Mouse (Mus musculus) ES-E14 (cell line): Measurements from ENCODE around the gene Rbm7. TPM values are rescaled to one million over a fixed set of nuclear protein-coding genes. Genes with fewer than 3 reads are reported as not detected.

Experiments
- DNase-seq: peaks from one replicate; pipeline ENCODE4 v3.0.0-alpha.2; 2013; ENCODE audit warnings: low read depth, low spot score
- H3K27ac ChIP-seq: 2 replicates; pipeline ENCODE4 v1.5.1; 2012; ENCODE audit warnings: low read depth, mild to moderate bottlenecking, low read length, moderate library complexity, mixed read lengths; ENCODE audit not compliant: poor library complexity, insufficient read depth, severe bottlenecking
- H3K36me3 ChIP-seq: 2 replicates; pipeline ENCODE4 v1.6.1; 2012; ENCODE audit warnings: mild to moderate bottlenecking, low read length, moderate library complexity, mixed read lengths; ENCODE audit not compliant: control insufficient read depth, poor library complexity, insufficient read depth, severe bottlenecking
- H3K4me1 ChIP-seq, 2 experiments: fragments of 150-350 bp in 1 of 2; sonication (generic) in 1 of 2; 2 replicates each; pipeline ENCODE4 v1.6.1; 2012; ENCODE audit warnings: low read length in 2 of 2, mild to moderate bottlenecking in 1 of 2, mixed read lengths in 1 of 2; ENCODE audit not compliant: control insufficient read depth in 2 of 2, insufficient read depth in 2 of 2, poor library complexity in 1 of 2
- H3K4me3 ChIP-seq, 2 experiments: fragments of 150-350 bp in 1 of 2; sonication (generic) in 1 of 2; 2 replicates each; pipeline ENCODE4 v1.5.1; 2012; ENCODE audit warnings: low read length in 2 of 2, low read depth in 1 of 2, mild to moderate bottlenecking in 1 of 2, mixed read lengths in 1 of 2; ENCODE audit not compliant: insufficient read depth in 1 of 2, poor library complexity in 1 of 2, severe bottlenecking in 1 of 2
- H3K9ac ChIP-seq: 2 replicates; pipeline ENCODE4 v1.6.1; 2012; ENCODE audit warnings: low read depth, mild to moderate bottlenecking, low read length, mixed read lengths; ENCODE audit not compliant: poor library complexity, insufficient read depth, severe bottlenecking
- H3K9me3 ChIP-seq: fragments of 150-350 bp; sonication (generic); 2 replicates; pipeline ENCODE4 v1.6.1; 2012; ENCODE audit warnings: low read depth, mild to moderate bottlenecking, low read length; ENCODE audit not compliant: control insufficient read depth, insufficient read depth
- CHD2 ChIP-seq: IDR thresholded peaks from 2 replicates; pipeline ENCODE4 v1.6.1; 2014; ENCODE audit warnings: mild to moderate bottlenecking, low read depth, low read length, inconsistent platforms
- HCFC1 ChIP-seq: IDR thresholded peaks from 2 replicates; pipeline ENCODE4 v1.6.1; 2012; ENCODE audit warnings: low read length, inconsistent platforms, borderline replicate concordance; ENCODE audit not compliant: insufficient read depth
- MAFK ChIP-seq: IDR thresholded peaks from 2 replicates; pipeline ENCODE4 v1.6.1; 2014; ENCODE audit warnings: mild to moderate bottlenecking, low read depth, low read length, inconsistent platforms; ENCODE audit not compliant: insufficient read depth
- ZC3H11A ChIP-seq: IDR thresholded peaks from 2 replicates; pipeline ENCODE4 v1.6.1; 2012; ENCODE audit warnings: low read depth, mild to moderate bottlenecking, inconsistent platforms, low read length, borderline replicate concordance
- ZNF384 ChIP-seq: IDR thresholded peaks from 2 replicates; pipeline ENCODE4 v1.6.1; 2012; ENCODE audit warnings: low read depth, low read length, inconsistent platforms
- in situ Hi-C, 2 experiments: fragments of 600-800 bp; cut with MboI; formaldehyde crosslinking; loops; one replicate each; pipeline ENCODE4 v1.15.1; 2025; ENCODE audit warnings: low sequenced_read_pairs in 2 of 2, inconsistent platforms in 1 of 2; ENCODE audit not compliant: unreplicated experiment in 2 of 2
- total RNA-seq: library from RNA; depleted of rRNA; stranded (reverse); fragments of 300-350 nt; gene quantifications from 2 replicates; pipeline ENCODE4 v1.2.3, GENCODE M21; 2012

Gene Rbm7
- total RNA-seq, 1 experiment: 40.0 TPM

GRCm38 (mm10) chr9:48466804-48467203 is 28.3 kb downstream of the Rbm7 start:
- no peak overlapping the region for H3K9ac ChIP-seq
- no peak overlapping the region for H3K4me3 ChIP-seq
- TF ChIP-seq CHD2 (no peak), ZNF384 (no peak), MAFK (peak; percentile 98), ZC3H11A (peak; percentile 80), HCFC1 (no peak)
- H3K36me3 ChIP-seq: peaks cover 15% of the 10 kb centered on the region
- no peaks in the 10 kb centered on the region for H3K9me3 ChIP-seq
- in situ Hi-C loops: no loop called here
- peaks cover 0 to 1% of the 10 kb centered on the region in 2 experiments; a peak in 2 of 4 replicates for H3K4me1 ChIP-seq
- DNase-seq: peak; percentile 72
- H3K27ac ChIP-seq: no peak overlapping the region

- DNase-seq: peak; percentile 46
- no peak overlapping the region for H3K9ac ChIP-seq
- H3K36me3 ChIP-seq: peaks cover 11% of the 10 kb centered on the region
- in situ Hi-C loops: no loop called here
- H3K4me1 ChIP-seq: no peaks in the 10 kb centered on the region; a peak in 1 of 4 replicates
- H3K9me3 ChIP-seq: no peaks in the 10 kb centered on the region
- H3K4me3 ChIP-seq: no peak overlapping the region
- H3K27ac ChIP-seq: no peak overlapping the region
- TF ChIP-seq HCFC1 (no peak), ZNF384 (no peak), MAFK (no peak), CHD2 (no peak), ZC3H11A (no peak)
Measured at GRCm38 (mm10) chr9:48465671-48466070, 29.4 kb downstream of the Rbm7 start.

- Histone ChIP-seq H3K4me1 (no peaks in the 10 kb centered on the region), H3K27ac (no peak overlapping the region), H3K4me3 (no peak overlapping the region), H3K9me3 (no peaks in the 10 kb centered on the region), H3K9ac (no peak overlapping the region), H3K36me3 (0 out of 2 replicates have a peak, but pooled peaks cover 1% of the 10 kb centered on the region)
- in situ Hi-C loops: no loop called here
- TF ChIP-seq ZC3H11A (no peak), HCFC1 (no peak), CHD2 (no peak), ZNF384 (no peak), MAFK (no peak)
- DNase-seq: no peak
Measured at GRCm38 (mm10) chr9:48461545-48461944, 33.6 kb downstream of the Rbm7 start.

GRCm38 (mm10) chr9:48460720-48461119 is 34.4 kb downstream of the Rbm7 start:
- H3K36me3 ChIP-seq: 0 out of 2 replicates have a peak, but pooled peaks cover 1% of the 10 kb centered on the region
- in situ Hi-C loops: no loop called here
- no peaks in the 10 kb centered on the region for H3K9me3 ChIP-seq
- TF ChIP-seq CHD2 (no peak), HCFC1 (no peak), ZC3H11A (no peak), MAFK (no peak), ZNF384 (no peak)
- no peak overlapping the region for H3K4me3 ChIP-seq
- no peak for DNase-seq
- H3K27ac ChIP-seq: no peak overlapping the region
- no peak overlapping the region for H3K9ac ChIP-seq
- H3K4me1 ChIP-seq: no peaks in the 10 kb centered on the region

- no peaks in the 10 kb centered on the region for H3K9me3 ChIP-seq
- in situ Hi-C loops: no loop called here
- H3K36me3 ChIP-seq: no peaks in the 10 kb centered on the region
- H3K4me3 ChIP-seq: no peak overlapping the region
- TF ChIP-seq ZC3H11A: no peak
- no peak for TF ChIP-seq HCFC1
- TF ChIP-seq MAFK: no peak
- TF ChIP-seq ZNF384: no peak
- no peak for TF ChIP-seq CHD2
- DNase-seq: no peak
- no peaks in the 10 kb centered on the region for H3K4me1 ChIP-seq
- no peak overlapping the region for H3K27ac ChIP-seq
- H3K9ac ChIP-seq: no peak overlapping the region
Measured at GRCm38 (mm10) chr9:48459391-48459790, 35.7 kb downstream of the Rbm7 start.
